Mouse (Mus musculus): ENCODE results near the gene 4930432K21Rik.

Gene 4930432K21Rik

DNA sequence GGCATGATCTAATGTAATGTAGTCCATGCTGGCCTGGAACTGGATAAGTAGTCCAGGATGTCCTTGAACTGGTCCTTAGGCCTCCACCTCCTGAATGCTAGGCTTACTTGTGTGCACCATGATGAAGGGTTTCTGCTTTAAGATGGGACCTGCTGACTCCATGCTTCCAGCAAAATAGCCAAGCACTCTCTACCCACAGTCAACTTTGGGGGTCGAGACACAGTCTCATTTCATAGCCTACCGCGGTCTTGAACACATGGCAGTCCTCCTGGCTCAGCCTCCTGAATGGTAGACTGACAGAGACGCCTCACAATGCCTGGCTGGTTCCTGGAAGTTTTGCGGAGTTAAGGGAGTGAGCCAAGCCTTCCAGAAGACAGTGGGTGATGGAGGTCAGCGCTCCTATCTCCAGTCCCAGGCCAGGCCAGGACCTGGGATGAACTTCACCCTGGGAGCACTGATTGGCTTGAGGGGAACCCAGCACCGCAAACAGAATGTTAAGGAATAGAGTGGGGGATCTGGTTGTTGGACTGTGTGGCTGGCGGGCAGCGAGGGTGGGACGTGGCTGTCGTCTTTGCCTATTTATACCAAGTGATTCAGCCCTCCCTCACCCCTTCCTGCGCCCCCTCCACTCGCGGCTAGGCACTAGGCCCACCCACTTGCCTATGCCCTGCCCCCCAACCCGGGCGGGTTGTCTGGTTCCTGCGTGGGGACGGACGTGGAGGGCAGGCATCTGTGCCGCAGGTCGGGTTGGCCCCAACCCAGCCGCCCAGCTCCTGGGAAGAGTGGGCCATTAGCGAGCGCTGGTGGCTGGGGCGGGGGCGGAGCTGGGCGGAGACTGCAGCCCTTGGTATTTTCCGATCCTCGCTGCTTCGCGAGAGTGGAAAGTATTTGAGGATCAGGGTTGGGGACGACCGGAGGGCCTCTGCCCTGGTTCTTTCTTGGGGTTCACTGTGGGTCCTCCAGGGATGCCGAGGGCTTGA lies 55.4 kb downstream of the 4930432K21Rik start:
- in situ Hi-C loops (cut with MboI; ENCODE audit: unreplicated experiment in 2 of 2), result loop anchor here in 1 of 2 experiments (10.0 kb wide), 1 partner anchor 502 kb away; the partner anchor contains the start of gene Lyl1

DNA sequence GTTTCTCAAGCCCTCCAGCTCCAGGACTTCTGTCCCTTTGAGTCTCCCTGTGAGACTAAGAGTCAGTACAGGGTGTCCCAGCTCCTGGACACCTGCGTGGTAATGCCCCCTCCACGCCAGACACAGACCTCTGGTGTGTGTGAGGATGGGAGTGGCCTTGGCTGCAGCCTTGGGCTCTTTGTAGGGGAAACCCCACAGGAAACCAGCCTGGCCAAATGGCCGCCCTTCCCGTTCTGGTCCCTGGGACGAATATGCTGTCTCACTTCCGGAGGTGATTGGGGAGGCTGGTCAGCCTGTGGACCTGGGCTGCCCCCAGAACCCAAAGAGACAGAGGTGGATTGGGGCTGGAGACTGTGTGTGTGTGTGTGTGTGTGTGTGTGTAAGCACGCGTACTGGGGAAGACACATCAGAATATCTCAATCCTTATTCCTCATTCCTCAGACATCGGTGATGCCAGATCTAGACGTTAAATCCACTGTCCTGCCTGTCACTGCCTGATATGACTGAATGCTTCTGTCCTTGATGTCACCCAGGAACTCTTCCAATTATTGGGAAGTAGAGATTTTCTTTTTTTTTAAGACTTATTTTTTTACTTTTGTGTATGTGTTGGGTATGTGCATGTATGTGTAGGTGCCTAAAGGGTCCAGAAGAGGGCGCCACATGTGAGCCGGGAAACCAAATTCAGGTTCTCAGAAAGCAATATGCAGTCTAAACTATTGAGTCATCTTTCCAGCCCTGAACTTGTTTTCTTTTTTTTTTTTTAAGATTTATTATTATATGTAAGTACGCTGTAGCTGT lies 56.3 kb downstream of the 4930432K21Rik start:
- in situ Hi-C loops (cut with MboI; ENCODE audit: unreplicated experiment in 2 of 2), result loop anchor here in 1 of 2 experiments (10.0 kb wide), 1 partner anchor 501 kb away; the partner anchor contains the start of gene Lyl1

- in situ Hi-C loops (cut with MboI; ENCODE audit: unreplicated experiment in 2 of 2), result loop anchor here in 1 of 2 experiments (10.0 kb wide), 1 partner anchor 500 kb away; the partner anchor contains the start of gene Lyl1
Observed at GRCm38 (mm10) chr8:84205073-84205472, 57.2 kb downstream of the 4930432K21Rik start.

- in situ Hi-C loops (cut with MboI; ENCODE audit: unreplicated experiment in 2 of 2), result loop anchor here in 1 of 2 experiments (10.0 kb wide), 1 partner anchor 498 kb away; the partner anchor contains the start of gene Lyl1
Observed at GRCm38 (mm10) chr8:84206666-84207065, 58.8 kb downstream of the 4930432K21Rik start.

DNA sequence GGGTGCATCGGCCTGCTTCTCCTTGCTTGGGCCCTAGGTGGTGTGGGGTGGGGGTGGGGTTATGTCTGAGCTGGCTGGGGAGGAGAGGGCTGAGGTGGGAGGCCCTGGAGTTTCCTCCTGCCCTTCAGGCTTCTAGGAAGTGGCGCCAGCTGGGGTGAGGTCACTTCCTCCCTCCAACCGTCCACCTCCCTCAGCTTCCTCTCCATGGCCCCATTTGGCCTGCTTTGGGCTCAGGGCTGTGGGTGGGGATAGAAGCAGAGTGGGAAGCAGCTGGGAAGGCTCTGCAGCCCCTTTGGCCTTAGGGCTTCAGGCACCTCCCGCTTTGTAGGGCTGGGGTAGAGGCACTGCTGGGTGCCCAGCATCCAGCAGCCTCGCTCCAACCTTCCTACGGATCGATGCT lies 60.0 kb downstream of the 4930432K21Rik start:
- in situ Hi-C loops (cut with MboI; ENCODE audit: unreplicated experiment in 2 of 2), result loop anchor here in 1 of 2 experiments (10.0 kb wide), 1 partner anchor 497 kb away; the partner anchor contains the start of gene Lyl1

- in situ Hi-C loops (cut with MboI; ENCODE audit: unreplicated experiment in 2 of 2), result loop anchor here in 1 of 2 experiments (10.0 kb wide), 1 partner anchor 496 kb away; the partner anchor contains the start of gene Lyl1
Observed at GRCm38 (mm10) chr8:84208381-84209380, 60.9 kb downstream of the 4930432K21Rik start.

DNA sequence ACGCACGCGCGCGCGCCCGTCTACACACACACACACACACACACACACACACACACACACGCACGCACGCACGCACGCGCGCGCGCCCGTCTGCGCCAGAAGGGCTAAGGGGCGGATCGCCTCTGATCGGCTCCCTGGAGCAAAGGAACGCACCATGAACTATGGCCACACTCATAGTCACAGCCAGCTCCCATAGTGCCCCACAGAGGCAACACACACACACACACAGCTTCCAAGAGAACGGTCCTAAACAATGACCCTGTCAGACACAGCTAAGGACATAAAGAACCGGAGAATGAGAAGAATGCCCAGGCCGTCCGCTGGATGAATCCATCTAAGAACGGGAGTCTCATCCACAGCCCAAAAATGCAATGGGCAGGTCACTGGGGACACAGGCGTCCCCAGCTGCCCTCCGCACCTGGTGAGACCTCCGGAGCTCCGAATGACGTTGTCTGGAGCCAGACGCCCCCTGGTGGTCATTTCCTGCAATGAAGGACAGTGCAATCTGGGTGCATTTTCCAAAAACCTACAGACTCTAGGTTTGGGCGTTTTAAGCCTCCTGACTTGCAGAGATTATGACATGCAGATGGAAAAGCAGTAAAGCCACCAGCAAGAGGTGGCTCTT lies 62.5 kb downstream of the 4930432K21Rik start:
- in situ Hi-C loops (cut with MboI; ENCODE audit: unreplicated experiment in 2 of 2), result loop anchor here in 1 of 2 experiments (10.0 kb wide), 1 partner anchor 75 kb away; no protein-coding TSS in a partner anchor

DNA sequence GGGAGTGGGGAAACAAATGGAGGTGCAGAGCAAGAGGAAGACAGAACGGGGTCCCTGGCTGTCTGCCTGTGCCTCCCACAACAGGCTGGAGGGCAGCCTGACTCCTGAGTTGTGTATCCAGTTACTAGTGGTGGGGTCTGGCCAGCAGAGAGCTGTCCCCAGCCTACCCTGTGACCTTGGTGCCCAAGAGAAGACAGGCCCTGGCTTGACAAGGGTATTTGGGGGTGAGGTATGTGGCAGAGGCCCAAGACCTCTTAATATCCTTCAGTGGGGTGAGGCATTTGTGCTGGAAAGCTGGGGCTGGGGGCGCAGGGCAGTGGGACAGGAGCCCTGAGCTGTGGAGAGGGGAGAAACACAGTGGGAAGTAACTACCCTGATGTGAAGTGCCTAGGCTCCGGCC lies 63.4 kb downstream of the 4930432K21Rik start:
- in situ Hi-C loops (cut with MboI; ENCODE audit: unreplicated experiment in 2 of 2), result loop anchor here in 1 of 2 experiments (10.0 kb wide), 1 partner anchor 74 kb away; no protein-coding TSS in a partner anchor

- in situ Hi-C loops (cut with MboI; ENCODE audit: unreplicated experiment in 2 of 2), result loop anchor here in 1 of 2 experiments (10.0 kb wide), 1 partner anchor 73 kb away; no protein-coding TSS in a partner anchor
Observed at GRCm38 (mm10) chr8:84211881-84212563, 64.2 kb downstream of the 4930432K21Rik start.

DNA sequence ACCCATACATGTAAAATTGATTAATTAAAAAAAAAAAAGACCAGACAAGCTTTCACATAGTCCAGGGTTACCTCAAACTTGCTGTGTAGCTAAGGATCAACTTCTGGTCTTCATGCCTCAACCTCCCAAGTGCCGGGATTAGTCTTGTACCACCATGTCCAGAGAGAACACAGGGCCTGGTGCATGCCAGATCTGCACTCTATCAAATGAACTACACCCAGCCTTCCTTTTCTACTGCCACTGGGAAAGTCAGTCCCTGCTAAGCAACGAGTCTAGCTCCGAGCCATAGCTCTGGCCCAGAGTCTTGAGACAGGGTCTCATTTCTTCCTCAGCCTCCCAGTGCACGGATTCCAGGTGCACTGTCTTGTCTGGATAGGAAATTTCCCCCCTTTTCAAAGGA lies 65.5 kb downstream of the 4930432K21Rik start:
- in situ Hi-C loops (cut with MboI; ENCODE audit: unreplicated experiment in 2 of 2), result loop anchor here in 1 of 2 experiments (10.0 kb wide), 1 partner anchor 72 kb away; no protein-coding TSS in a partner anchor

DNA sequence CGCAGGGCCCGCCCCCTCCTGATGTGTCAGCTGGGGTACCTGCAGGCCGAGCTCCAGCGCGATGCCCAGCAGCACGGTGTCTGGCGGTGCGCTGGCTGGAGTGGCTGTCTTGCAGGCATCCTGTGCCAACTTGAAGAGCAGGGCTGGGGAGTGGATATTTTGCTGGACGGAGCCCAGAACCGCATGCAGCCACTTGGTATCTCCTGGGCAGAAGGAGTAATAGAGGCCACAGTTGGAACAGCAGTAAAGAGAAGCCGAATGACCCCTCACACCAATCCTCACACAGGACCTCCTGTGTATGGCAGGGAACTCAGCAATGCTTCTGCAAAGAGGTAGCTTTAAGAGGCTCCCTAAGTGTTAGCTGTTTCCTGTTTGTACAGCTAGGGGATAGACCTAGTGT lies 69.4 kb downstream of the 4930432K21Rik start:
- in situ Hi-C loops (cut with MboI; ENCODE audit: unreplicated experiment in 2 of 2), result loop anchor here (5.0 to 10.0 kb wide), 2 partner anchors 35 to 68 kb away; no protein-coding TSS in a partner anchor

DNA sequence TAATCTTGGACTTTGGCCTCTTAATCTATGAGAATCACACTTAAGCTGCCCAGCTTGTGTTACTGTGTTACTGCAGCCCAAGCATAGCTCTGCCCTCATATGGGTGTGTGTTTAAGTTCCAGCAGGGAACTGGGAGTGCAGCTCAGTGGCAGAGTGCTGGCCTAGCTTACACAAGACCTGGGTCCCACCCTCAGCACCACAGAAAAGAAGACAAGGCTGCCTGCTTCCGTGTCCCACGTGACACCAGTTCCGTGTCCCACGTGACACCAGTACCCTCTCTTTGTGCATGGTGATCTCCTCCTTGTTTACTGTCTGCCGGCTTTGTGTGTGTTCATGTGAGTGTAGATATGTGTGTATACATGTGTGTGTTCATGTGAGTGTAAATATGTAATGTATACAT lies 70.3 kb downstream of the 4930432K21Rik start:
- in situ Hi-C loops (cut with MboI; ENCODE audit: unreplicated experiment in 2 of 2), result loop anchor here (5.0 to 10.0 kb wide), 2 partner anchors 36 to 67 kb away; no protein-coding TSS in a partner anchor

GRCm38 (mm10) chr8:84220105-84220504 lies 72.3 kb downstream of the 4930432K21Rik start:
- in situ Hi-C loops (cut with MboI; ENCODE audit: unreplicated experiment in 2 of 2), result no loop called here

All from v-Abl transformed pro-B cells (cell line).